Mouse (Mus musculus) embryo, embryonic 10 days (tissue): ENCODE data around the gene Eaf2.
A peak's percentile ranks its signal among the peaks of the same experiment; 100 is the strongest.
"Not testable (repeated sequence)": the region's sequence is repeated elsewhere in the genome, so short reads cannot be mapped to it uniquely, and the experiment has no call there.

Source experiments
- DNase-seq: peaks from one replicate; pipeline ENCODE4 v3.0.0-alpha.2; 2015; ENCODE audit warnings: low spot score

The Eaf2 gene

GRCm38 (mm10) chr16:36846894-36847293 lies 27.9 kb downstream of the Eaf2 start:
- DNase-seq, result not testable (repeated sequence)

GRCm38 (mm10) chr16:36828820-36829219 lies 46.0 kb downstream of the Eaf2 start:
- DNase-seq, result peak; percentile 37

DNA sequence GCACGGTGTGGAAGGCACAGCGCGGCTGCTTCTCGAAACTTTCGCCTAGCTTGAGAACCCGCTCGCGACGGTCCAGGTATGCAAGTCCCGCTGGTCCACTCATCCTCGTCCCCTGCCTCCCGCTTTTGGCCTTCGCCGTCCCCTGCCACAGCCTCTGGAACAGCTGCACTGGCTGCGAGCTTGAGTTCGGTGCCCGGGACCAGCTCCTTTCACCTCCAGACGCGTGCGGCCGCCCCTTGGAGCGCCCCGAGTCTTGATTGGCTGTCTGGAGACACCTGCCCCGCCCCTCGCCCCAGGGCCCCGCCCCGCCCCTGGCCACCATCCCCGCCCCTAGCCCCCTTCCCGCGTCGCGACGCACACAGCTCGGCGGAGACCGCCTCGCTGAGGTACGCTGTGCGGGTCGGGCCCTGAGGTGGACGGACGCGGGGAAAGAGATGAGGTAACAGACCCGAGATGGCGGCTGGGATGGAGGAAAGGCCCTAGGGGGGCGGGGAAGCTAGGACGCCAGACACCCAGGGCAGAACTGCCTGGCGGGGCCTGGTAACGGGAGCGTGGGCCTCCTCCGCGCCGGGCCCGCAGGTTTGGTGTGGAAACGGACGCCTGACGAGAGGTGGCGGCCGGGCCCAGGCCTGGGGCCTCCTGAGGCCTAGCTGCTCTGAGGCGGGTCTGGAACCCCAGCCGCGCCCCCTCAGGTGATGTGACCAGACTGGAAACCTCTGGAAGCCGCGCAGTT lies 46.6 kb downstream of the Eaf2 start, which contains the start of gene Iqcb1:
Gene Iqcb1, plus strand, starts transcription at position 332 of the 733 bp plus-strand sequence.
- DNase-seq, result peak; percentile 83

DNA sequence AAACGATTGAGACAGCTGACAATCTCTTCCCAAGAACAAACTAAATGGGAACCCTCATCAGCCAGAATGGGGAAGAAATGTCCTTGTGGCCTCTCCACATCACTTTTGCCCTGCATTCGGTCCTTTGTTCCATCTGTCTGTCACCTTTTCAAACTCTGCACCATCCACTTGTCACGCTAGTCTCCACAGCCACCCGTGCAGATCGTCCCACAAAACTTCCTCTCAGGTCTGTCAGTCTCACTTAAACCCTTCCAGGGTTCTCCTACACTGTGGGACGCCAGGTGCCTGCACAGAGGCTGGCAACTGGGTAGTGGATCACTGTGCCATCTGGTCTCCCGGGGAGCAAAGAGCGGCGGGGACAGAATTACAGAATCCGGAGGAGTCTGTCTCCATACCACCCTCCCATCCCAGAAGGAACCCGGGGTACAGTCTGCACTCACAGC lies 47.2 kb downstream of the Eaf2 start:
- DNase-seq, result no peak

DNA sequence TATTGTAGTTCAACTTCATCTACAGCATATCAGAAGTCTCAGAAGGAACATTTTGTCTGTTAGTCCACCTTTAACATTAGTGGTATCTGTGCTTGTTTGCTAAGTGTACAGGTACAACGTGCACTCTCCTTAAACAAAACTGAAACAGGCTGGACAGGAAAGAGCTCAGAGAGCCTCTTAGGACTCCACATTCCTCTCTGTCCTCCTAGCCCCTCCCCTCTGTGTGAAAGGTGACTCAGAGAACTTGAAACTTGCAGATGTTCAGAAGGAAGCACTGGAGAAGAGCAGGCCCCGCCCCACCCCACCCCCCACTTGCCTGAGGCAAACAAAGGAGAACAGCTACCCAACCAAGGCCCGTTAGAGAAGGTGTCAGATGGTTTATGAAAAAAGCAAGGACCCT lies 53.3 kb downstream of the Eaf2 start:
- peak; percentile 63 for DNase-seq

DNA sequence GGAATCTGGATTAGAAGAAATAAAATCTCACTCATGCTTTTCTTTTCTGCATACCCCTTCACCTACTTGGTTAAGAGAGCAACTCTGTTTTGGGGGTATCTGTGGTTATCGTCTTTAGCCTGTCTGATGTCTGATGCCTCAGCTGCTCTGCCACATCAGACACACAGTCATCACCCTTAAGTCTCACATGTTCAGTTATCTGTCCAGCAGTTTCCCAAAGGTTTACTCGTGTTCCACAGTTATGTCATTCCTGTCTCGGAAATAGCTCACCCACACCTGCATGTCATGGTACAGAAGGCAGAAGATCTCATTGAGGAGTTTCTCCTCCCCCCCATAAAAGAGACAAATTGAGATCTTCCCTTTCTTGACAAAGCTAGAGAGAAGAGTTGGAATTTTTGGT lies 54.1 kb downstream of the Eaf2 start:
- no peak for DNase-seq

GRCm38 (mm10) chr16:36820016-36820415 lies 54.8 kb downstream of the Eaf2 start:
- DNase-seq, result no peak

- DNase-seq, result peak; percentile 85
Measured at GRCm38 (mm10) chr16:36817321-36817926, 57.4 kb downstream of the Eaf2 start.

GRCm38 (mm10) chr16:36816916-36817315 lies 57.9 kb downstream of the Eaf2 start:
- no peak for DNase-seq

DNA sequence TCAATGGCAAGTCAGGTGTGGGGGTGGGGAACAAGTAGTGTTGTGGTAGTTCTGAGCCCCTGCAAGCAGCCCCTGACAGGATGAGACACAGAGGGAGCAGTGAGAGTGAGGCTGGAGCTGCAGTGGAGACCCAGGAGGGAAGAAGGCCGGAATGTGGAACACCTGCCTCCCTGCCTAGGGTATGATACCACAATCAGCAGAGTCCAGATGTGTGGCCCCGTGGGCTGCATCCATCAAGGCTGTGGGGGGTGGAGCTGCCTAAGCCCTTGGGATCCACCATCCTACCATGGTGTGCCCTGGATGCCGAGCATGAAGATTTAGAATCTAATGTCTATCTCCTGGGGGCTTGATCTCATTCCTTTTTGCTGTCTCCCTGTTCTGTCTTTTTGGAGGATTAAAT lies 61.1 kb downstream of the Eaf2 start:
- DNase-seq, result no peak

- no peak for DNase-seq
Measured at GRCm38 (mm10) chr16:36808616-36809015, 66.2 kb downstream of the Eaf2 start.

DNA sequence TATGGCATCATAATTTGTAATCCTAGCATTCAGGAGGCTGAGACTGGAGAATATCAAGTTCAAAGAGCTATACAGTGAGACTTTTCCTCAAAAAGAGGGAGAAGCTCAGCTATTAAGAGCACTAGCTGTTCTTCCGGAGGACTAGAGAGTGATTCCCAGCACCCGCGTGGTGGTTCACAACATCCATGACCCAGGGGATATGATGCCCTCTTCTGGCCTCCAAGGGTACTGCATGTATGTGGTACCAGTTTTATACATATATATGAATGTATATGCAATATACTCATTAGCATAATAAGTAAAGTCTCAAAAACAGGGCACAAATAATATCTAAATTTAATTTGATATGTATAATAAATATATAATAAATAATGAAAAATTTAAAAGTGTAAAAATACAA lies 72.4 kb downstream of the Eaf2 start:
- no peak for DNase-seq

- DNase-seq, result no peak
Measured at GRCm38 (mm10) chr16:36798334-36798733, 76.5 kb downstream of the Eaf2 start.

GRCm38 (mm10) chr16:36794976-36795375 lies 79.8 kb downstream of the Eaf2 start:
- no peak for DNase-seq

DNA sequence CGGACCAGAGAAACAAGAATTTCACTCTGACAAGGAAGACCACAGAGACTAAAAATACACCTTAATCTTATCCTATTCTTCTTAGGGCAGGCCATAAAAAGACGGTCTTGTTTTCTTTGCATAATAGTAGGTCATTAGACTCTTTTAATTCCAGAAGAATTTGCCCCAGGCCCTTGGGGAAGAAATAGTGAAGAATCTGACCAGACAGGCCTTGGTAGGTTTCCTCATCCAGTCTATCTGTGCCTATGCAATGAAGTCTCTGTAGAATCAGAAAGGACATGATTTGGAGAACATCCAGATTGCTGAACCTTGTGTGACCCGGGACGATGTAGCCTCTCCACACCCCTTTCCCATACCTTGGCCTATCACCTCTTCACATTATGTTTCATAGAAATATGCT lies 84.6 kb downstream of the Eaf2 start:
- DNase-seq, result no peak

- DNase-seq, result no peak
Measured at GRCm38 (mm10) chr16:36786466-36786865, 88.3 kb downstream of the Eaf2 start.

GRCm38 (mm10) chr16:36784594-36785313 lies 90.0 kb downstream of the Eaf2 start, which contains the start of gene Slc15a2:
TSS of gene Slc15a2 (minus strand) at chr16:36784962.
- no peak for DNase-seq

DNA sequence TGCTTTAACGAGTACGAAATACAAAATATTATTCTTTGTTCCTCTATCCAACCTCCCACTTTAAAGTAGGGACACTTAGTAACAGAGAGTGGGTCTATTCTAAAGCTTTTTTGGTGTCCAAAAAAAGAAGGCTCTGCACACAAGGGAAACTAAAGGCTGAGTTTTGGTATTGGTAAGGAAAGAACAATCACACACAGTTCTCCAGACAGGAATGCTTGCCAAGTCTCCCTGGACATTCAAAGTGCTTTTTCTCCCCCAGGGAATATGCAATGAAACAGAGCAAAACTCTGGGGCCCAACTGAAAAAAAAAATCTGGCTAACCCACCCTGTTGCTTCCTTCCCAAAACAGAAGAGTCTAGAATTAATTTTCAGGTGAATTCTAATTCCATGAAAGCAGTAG lies 90.7 kb downstream of the Eaf2 start:
- no peak for DNase-seq

DNA sequence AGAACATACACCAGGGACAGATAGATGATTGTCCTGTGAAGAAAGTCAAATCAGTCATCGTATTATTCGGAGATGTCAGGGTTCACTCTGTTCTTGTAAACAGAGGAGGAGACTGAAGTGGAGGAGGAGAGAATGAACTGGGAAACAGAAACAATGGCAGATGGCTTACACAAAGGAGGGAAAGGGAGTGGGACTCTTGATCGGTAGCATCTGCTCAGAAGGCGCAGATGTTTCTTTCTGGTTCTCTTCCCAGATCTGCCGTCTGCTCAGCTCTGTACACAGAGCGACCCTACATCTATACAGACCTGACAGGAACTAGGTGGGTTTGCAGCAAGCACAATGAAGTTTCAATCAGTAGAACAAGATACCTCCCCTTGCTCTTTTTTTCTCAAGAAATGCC lies 99.1 kb downstream of the Eaf2 start:
- no peak for DNase-seq

DNA sequence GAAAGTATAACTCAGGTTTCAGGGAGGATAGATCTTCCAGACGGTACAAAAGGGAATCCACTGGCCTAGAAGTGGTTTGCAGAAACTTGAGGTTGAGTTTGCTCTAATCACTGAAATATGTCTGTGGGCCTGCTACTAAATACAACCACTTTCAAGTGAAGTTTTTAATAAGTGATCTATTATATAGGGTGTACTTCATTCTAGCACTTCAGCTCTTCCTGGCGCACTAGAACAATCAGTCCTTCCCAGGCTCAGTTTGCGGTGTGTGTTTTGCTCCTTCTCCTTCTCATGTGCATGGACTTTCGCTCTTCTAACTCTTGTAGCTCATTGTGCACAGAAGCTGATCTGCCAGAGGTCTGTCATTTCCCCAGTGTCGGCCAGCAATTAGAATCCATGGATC lies 101.8 kb downstream of the Eaf2 start:
- DNase-seq, result no peak

DNA sequence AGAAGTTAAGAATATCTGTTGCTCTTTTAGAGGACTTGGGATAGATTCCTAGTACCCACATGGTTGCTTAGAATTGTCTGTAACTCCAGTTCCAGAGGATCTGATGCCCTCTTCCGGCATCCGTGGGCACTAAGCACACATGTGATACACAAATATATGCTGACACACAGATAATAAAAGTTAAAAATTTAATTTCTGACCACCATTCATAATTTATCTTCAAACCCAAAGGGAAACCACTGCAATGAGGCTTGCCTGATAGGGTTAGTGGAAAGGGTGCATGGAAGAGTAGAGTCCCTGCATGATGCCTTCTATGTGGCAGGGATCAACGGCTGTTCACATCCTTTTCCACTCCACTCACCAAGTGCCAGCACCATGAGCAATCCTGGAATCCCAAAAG lies 103.1 kb downstream of the Eaf2 start:
- DNase-seq, result no peak

- no peak for DNase-seq
Measured at GRCm38 (mm10) chr16:36771244-36771643, 103.6 kb downstream of the Eaf2 start.

GRCm38 (mm10) chr16:36770830-36771229 lies 104.0 kb downstream of the Eaf2 start:
- no peak for DNase-seq
